Mouse (Mus musculus) frontal cortex, postnatal 10 days (tissue): ENCODE data around the gene Coro2b.

ENCODE experiments used
- DNase-seq, 2 experiments: peaks; one replicate each; pipeline ENCODE4 v3.0.0; 2022; ENCODE audit warnings: low spot score in 2 of 2, mixed read lengths in 1 of 2

Gene Coro2b

DNA sequence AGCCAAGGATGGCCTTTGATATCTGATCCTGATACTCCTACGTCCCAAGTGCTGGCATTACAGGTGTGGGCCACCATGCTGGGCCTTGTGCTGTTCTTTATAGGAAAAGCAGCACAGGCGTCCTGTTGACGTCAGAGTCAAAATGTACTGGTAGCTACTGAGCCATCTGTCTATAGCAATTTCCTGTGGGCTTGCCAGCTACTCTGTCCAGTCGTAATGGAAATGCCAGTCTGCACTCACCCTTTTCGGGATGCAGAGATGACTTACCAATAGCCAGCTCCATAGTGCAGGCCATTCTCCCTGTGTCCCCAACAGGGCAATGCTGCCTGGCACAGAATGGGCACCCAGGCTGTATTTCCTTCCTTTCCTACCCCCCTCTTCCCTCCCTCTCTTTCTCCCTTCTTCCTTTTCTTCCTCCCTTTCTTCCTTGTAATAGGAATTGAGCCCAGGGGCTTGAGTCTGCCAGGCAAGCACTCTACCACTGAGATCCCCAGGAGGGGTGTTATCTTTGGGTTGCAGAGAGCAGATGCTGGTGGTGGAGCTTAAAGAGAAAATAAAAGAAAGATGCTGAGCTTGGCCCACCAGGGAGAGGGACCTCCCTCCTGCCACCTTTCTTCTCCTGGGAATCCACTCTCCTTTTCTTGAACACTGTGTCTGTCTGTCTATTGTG, 98.6 kb downstream of the Coro2b start:
- no peak for DNase-seq

DNA sequence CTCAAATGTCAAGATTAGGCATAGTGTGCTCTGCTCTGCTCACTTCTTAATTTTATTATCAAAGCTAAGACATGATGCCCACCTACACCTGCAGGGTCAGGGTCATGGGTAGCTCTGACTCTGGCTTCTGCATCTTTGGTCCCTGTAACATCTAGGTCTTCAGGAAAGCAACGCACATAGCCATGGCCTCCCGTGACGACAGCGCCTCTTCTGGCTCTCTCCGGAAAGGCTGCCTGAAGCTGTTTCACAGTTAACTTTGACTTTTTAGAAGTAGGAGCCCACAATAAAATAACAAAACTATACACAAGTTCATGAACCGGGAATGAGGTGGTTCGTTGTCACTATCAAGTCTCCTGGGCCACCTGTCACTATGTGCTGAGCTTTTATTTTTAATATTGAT, 99.4 kb downstream of the Coro2b start:
- DNase-seq, result no peak

- peak; percentile 60 to 68 for DNase-seq
Measured at GRCm38 (mm10) chr9:62435613-62436318, 101.1 kb downstream of the Coro2b start.

DNA sequence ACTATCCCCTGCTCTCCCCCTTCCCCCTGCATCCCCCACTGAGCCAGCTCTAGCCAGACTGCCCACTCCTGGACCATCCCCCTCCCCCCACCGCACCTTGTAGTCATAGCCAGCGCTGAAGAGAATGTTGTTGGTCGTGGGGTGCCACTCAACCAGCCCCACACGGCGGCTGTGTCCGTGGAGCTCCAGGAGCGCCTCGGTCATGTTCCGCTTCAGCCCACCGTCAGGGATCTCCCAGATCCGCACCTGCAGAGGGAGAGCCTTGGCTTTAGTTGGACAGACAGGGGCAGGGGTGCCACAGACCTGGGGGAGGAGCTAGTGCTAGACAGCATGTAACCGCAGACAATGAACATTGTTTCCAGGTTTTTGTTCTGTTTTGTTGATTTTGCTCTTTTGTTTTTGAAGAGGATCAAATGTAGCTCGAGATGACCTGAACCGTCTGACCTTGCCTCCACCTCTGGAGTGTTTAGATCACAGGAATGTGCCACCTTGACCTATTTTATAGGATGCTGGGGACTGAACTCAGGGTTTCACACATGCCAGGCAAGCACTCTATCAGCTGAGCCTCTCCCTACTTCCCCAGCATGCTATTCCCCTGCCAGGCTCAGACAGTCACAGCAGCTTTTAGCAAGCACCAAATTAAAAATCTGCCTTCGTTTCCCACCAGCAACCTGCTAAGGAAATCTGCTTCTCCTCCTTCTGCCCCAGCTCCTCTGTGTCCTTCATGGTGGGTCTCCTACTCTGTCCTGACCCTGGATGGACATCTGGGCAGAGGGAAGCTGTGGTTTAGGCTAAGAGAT, 104.4 kb downstream of the Coro2b start:
- no peak for DNase-seq

GRCm38 (mm10) chr9:62430741-62431140, 106.1 kb downstream of the Coro2b start:
- no peak for DNase-seq

DNA sequence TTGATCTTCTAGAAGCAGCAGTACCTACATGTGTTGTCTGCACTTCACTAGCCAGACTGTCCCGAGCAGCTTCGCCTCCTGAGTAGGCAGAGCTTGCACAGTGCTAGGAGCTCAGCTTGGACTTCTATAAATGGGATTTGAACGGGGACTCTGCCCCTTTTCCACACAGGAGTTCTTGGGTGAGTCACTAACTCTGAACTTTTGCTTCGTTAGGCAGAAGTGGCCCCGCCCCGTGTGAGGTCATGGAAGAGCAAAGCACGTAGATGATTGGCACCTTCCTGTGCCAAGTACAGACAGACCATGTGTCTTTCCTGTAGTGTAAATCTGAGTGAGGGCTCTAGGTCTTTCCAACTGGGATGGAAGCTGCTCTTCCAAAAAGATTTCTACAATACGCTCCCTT, 109.8 kb downstream of the Coro2b start:
- DNase-seq, result no peak

DNA sequence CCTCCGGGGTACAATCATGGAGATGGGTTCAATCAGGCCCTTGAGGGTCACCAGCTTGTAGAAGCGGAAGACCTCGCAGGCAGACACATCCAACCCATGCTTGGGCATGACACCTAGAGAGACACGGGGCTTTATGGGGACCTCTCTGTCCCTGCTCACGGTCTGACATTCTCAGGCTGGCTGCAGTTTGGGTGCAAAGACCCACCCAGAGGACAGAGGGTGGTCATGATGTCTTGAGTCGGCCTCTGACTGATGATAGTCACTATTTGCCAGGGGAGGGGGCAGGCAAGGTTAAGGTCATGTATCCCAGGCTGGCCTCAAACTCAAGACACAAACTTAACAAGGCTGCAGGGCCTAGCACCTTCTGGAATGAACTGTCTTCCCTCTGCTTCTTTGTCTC, 110.3 kb downstream of the Coro2b start:
- no peak for DNase-seq

DNA sequence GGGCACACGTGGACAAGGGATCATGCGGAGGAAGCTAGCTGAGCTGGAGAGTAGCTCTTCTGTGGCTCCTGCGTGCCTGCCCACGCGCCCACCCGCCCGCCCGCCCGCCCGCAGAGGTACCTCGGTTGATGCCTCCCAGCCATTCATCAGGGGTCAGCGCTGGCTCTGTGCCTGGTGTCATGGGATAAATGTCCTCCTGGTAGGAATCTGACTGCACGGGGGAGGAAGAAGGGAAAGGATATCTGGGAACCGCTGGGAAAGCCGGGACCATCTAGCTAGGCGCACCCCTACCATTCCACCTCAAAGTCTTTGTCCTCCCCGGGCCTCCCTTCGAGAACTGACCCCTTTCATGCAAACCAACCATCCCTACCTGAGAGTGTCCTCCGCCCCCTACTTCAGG, 110.8 kb downstream of the Coro2b start:
- no peak for DNase-seq

DNA sequence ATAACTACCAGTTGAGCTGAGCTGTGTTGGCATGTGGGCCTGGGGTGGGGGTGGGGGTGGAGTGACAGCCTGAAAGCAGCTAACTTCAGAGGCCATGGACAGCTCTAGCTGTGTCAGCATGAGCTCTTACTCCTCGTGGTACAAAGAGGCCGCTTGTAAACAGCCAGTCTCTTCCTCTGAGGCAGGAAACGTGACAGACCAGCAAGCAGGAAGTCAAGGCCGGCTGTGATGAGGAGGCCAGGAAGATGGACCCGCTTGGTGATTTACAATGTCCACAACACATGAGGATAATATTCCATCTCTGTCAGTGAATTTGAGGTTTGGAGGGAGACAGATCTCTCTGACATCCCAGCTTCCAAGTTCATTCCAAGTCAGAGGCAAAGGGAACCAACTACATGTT, 111.6 kb downstream of the Coro2b start:
- DNase-seq, result no peak

DNA sequence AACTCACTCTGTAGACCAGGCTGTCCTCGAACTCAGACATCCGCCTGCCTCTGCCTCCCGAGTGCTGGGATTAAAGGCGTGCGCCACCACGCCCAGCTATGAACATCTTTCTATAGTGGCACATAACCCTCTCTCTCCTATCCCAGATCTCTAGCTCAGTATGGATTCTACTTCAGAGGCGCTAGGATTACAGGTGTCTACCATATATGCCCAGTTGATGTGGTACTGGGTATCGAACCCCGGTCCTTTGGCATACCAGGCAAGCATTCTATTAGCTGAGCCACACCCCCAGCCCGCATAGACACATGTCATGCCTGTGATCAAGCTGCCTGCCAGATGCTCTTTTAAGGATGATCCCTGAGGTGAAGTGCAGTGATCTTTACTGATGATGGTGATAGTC, 113.0 kb downstream of the Coro2b start:
- DNase-seq, result no peak

- DNase-seq, result no peak
Measured at GRCm38 (mm10) chr9:62422926-62423325, 113.9 kb downstream of the Coro2b start.

DNA sequence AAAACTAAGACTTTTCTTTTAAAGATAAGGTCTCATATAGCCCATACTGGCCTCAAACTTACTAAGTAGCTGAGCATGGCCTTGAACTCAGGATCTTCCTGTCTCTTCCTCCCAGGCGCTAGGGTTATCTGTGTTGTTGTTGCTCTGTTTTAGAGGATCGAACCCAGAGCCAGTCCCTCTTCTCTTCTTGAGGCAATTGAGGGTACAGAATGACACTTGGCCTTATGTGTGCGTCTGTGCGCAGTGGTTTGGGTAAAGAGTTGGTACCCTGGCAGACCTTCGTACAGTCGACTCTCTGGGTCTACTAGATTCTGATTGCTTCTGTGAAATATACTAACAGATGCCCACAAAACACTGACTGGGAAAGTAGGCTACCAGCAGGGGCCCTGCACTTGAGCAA, 114.9 kb downstream of the Coro2b start:
- DNase-seq, result no peak

GRCm38 (mm10) chr9:62421027-62421426, 115.8 kb downstream of the Coro2b start:
- no peak for DNase-seq

- DNase-seq, result no peak
Measured at GRCm38 (mm10) chr9:62420261-62420917, 116.5 kb downstream of the Coro2b start.

DNA sequence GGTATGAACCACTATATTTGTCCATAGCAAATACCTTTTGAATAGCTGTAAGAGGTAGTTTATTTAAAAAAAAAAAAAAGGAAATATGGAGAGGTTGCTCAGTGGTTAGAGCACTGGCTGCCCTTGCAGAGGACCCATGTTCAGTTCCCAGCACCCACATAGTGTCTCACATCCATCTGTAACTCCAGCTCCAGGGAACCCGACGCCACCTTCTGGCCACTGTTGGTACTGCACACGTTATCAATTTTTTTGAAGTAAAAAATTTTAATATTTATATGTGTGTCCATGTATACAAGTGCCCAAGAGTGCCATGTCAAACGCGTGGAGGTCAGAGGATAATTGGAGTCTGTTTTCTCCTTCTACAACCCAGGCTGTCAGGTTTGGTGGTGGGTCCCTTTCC, 118.1 kb downstream of the Coro2b start:
- no peak for DNase-seq

GRCm38 (mm10) chr9:62407357-62408146, 129.3 kb downstream of the Coro2b start:
- DNase-seq, result no peak

GRCm38 (mm10) chr9:62406423-62407013, 130.3 kb downstream of the Coro2b start:
- DNase-seq, result no peak

- no peak for DNase-seq
Measured at GRCm38 (mm10) chr9:62401589-62401988, 135.3 kb downstream of the Coro2b start.

GRCm38 (mm10) chr9:62400531-62401170, 136.2 kb downstream of the Coro2b start:
- DNase-seq, result no peak

GRCm38 (mm10) chr9:62394163-62394562, 142.7 kb downstream of the Coro2b start:
- DNase-seq, result no peak
